Mouse (Mus musculus) megakaryocyte-erythroid progenitor cell, adult 5-6 weeks (primary cell): ENCODE measurements at regions not wholly inside any gene's neighbourhood (a gene's known extent, or its start where the extent isn't known, plus 50 kb on each side); places are given as distances from the start of the nearest gene placed in this dataset.
"Not testable (repeated sequence)": the region's sequence is repeated elsewhere in the genome, so short reads cannot be mapped to it uniquely, and the experiment has no call there.

Experiments
- ATAC-seq: replicated peaks from 2 replicates; pipeline ENCODE4 v1.8.0; 2016; ENCODE audit warnings: mild to moderate bottlenecking, inconsistent platforms; ENCODE audit not compliant: severe bottlenecking, poor library complexity, low FRiP score, low TSS enrichment

DNA sequence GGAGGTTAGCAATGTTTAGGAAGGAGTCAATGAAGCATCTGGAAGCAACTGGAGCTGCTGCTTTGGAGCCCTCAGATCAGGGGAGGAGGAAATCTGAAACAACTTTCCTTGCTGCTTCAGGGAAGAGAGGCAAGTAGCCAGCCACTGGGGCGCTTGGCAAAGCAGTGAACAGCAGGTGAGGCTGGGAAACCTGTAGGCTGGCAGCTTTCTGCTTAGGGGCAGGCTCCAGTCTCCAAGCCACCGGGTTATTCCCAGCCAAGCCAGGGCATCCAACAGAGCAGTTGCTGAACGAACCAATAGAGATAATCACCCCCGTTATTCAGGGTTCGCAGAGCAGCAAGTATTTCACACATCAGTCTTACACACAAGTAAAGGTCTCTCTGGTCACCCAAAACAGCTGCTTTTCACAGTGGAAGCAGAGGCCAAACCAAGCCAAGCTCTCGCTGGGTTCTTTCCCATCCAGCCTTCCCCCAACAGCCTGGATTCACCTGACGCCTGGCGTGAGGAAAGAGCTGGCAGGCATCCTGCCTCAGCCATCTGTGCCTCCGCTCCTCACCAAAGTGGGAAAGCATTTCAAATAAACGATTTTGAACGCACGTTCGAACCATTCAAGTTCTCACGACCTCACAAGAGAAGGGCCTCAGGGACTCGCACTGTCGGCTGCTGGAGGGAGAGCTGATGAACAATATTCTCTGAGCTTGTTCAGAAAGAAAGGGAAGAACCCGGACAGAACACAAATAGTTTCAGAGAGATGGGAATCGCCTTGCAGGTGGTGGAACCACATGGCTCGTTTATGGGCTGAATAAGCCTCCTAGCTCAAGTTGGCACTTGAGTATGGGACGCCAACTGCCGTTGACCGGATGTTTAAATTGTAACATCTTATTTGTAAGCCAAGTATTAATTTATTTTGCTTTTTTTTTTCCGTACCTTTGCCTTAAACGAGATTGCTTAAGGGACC lies 454.8 kb upstream of the Jmjd1c start:
- ATAC-seq, result no peak

DNA sequence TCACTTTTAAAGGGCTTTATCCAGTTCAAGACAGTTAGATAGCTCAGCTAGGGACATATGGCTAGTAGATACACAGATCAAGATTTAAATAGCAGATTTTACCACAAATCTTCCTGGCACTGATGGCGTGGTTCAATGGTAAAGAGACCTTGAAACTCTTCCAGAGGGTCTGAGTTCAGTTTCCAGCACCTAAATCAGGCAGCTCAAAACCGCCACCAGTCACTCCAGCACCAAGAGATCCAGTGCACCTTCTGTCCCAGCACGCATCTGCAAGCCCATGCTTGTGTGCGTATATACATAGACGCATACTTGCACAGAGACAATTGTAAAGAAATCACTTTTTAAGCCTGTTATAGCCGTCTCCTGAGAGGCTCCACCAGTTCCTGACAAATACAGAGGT lies 454.0 kb upstream of the Jmjd1c start:
- ATAC-seq, result no peak

DNA sequence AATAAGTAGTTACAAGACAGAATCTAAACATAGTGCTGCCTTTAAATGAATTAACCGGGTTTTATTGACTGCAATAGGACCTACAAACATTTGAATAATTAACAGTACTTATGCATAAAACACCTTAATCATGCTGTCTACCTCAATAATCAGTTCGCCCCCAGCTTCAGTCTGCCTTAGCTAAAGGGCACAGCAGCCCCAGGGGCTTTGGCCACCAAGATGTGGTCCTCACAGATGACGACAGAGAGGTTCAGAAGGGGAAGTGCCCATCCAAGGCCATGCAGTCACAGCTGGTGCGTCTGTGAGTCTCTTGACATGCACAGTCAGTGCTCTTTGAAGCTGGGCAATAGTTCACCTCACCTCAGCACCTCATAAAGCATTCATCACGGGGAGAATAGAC lies 452.8 kb upstream of the Jmjd1c start:
- no peak for ATAC-seq

DNA sequence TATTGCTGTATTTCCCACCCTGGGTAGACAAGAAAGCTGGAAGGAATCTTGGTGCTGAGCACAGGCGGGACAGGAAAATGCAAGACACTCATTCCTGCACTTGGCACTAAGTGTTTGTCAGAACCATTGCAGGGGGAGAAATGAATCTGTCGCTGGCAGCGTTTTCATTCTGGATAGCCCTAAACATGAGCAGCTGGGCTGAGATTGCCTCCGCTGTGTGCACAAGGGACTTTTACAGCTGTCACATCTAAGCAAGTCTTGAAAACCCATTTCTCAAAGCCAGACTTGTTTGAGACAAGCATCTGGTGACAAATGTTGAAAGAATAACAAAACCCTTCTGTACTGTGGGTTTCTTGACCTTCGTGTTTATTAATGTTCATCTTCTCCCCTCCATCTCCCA lies 438.4 kb upstream of the Jmjd1c start:
- no peak for ATAC-seq

DNA sequence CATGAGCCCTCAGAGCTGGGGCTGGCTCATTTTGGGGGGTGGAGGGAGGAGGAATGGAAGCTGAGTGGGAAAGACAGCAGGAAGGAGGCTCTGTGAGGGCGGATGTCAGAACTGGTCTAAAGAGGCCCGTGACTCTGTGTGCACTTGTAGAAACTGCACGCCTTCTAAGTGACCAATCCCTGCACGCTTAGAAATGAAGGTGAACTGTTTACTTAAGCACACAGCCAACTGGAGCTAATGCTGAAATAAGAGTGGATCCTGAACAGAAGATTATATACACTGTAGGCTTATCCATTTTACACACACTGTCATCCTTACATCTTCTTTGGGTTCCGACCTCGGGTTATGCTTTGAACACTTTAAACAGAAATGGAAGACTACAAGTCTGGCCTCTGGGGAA lies 412.8 kb upstream of the Jmjd1c start:
- no peak for ATAC-seq

DNA sequence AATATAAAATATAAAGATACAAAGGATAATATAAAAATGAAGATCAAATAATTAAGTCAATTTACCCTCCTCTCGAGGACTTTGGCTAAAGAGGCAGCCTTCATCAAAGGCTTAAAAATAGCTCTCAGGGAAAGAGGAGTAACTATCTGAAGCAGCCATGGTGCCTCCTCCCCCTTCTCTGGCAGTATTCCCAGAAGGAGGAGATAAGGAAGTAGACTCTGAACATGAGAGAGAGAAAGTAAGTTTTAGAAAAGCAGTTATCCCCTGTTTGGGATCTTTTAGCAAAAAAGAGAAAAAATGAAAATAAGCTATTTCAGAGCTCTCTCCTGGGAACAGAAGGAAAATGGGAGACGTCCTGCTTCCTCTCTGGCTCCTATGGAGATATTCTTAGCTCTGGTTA lies 406.7 kb upstream of the Jmjd1c start:
- not testable (repeated sequence) for ATAC-seq

DNA sequence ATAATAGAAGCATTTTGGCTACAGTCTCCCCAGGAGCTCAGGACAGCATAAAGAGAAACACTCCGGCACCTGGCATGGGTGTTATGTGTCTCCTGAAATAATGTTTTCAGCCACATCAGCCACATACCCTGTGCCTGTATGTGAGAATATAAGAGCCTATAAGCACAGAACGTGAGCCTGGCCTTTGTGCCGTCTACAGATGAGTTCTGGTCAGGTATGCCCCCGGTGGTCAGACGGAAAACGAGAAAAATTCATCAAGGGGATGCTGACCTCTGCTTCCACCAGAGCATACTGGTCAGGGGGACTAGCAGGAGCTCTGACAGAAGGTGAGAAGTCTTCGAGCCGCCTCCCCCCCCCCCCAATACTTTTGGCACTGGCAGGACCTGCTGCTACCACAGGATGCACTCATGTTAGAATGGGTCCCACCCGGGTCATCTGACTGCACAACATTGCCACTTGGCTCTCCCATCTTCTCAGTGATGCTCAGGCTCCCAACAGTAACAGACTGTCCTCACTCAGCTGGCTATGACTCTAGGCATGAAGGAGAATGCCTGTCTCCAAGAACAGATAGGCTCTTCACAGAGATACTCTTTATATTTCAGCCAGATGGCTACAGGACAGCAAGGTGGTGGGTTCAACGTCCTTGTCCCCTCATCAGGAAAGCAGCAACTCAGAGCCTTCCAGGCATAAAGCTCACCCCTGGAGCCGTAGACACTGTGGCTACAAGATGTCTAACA lies 401.2 kb upstream of the Jmjd1c start:
- ATAC-seq, result no peak

DNA sequence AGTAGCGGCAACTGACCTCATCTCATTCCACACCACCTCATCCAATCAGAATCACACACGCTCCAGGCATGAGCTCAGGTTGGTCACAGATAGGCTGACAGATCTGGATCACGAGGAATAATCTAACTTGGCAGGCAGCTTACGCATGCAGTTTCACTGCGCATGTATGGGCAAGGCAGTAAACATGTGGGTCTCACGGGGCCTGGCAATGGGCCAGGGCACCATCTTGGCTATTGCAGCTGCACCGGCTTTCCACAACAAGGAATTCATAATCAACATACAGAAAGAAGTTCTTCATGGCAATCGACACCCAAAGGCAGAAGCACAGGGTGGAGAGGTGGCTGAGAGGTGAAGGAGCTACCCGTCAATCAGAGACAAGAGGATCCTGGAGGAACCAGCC lies 381.0 kb upstream of the Jmjd1c start:
- not testable (repeated sequence) for ATAC-seq

DNA sequence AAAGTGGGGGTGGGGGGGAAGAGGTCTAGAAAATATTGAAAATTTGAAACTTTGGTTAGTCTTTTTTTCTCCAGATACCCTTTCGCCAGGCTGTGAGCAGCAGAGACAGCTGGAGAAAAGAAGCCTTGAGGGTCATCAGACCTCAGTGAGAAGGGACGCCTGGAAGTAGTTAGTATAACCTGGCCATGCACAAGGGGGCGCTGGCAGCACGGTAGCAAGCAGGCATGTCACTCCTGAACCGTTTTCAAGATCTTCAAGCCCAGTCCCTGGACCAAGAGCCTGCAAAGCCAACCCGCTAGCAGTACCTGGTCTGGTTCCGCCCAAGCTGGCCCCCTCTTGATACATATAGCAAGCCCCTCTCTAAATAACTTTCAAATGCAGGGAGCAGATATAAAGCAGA lies 378.0 kb upstream of the Jmjd1c start:
- ATAC-seq, result no peak

DNA sequence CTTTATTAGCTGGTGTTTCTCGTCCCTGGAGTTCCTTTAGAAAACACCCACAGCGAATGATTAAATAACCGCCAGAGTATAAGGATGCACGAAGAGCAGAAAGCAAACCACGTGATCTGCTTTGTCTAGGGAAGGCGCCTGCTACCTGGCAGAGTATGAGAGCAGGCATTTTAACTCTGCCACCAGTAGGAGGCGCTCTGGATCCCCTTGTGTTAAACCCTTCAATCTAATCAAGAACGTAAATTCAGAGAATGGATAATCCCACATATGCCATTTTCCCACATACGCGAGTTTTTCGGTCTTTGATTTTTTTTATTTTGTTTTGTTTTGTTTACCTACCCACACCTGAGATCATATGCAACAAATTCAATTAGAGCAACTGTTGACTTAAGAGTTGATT lies 376.1 kb upstream of the Jmjd1c start:
- ATAC-seq, result no peak

DNA sequence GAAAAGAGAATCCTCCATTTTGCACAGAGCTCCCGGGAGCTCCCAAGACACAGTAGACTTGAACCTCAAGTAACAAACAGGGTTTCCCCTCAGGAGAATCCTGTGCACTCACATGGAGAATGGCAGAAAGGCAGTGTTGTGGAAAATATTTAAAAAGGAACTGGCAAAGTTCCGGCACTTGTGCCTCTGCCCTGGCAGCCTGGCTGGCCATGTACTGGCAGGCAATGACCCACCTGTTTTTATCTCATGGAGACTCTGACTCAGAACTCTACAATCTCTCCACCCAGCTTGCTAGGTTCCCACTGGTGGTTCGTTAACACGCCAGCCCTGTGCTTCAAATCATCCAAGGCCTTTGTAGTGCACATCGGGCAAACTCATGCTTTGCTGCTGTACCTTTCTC lies 362.3 kb upstream of the Jmjd1c start:
- no peak for ATAC-seq

DNA sequence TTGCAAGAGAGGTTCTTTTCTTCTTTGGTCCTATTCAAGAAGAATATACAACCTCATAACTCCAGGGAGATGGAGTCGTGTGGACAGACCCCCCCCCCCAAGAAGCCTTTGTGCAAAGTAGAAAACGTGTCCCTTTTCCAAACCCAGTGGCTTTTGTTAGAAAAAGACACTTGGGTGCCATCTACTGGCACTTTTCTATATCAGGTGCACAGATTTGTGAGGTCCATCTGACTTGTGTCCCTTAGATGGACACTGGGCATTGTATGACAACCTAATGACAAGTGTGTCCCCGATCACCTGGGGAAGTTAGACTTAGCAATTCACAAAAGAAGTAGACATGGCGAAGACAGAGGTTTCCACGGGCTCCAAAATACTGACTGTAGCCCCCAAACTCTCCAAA lies 361.1 kb upstream of the Jmjd1c start:
- no peak for ATAC-seq

DNA sequence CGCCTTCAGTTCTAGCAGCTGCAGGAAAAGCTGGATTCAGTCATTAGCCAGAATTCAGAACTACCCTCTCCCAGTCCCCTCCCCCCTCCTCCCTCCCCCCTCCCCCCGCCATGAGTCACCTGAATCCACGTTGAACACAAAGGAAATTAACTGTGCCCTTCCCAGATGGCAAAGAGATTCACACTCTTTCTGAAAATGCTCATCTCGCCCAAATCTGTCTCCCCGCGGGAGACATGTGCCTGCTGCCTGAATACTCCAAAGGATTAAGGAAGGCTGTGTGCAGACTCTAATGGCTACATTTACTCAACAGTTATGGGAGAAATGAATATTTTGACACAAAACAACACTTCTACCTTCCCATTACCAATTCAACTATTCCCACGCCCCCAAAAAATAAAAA lies 356.9 kb upstream of the Jmjd1c start:
- no peak for ATAC-seq

DNA sequence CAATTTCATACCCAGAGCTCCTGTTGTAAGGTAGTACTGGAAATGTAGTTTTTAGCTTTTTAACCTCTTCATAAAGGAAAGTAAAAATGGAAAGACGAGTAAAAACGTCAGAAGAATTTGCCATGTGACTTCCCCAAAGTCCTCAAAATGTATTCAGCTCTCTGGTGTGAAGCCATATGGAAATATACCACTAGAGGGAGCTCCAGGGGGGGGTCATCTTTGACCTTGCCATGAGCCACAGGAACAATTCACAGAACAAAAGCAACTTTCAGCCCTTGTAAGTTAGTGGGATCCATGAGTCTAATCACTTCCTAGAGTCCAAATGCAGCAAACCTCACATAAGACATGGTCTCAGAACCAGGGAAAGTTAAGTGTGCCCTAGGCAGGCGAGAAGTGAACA lies 354.1 kb upstream of the Jmjd1c start:
- no peak for ATAC-seq

DNA sequence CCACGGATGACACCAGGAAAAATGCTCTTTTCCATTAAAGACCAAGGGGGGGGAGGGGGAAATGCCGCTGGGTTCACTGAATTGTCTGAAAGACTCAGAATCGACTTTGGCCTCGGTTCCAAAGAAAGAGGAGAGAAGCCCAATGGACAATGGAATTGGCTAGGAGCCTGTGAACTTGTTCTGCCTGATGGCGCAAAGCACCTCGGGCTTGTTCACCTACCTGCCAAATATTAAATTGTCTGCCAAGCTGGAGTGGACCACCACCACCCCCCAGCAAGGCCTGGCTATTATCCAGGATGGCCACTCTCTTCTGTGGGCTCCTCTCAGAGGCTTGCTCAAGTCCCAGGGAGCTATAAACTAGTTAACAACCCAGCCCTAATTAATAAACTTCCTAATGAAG lies 352.7 kb upstream of the Jmjd1c start:
- ATAC-seq, result no peak

DNA sequence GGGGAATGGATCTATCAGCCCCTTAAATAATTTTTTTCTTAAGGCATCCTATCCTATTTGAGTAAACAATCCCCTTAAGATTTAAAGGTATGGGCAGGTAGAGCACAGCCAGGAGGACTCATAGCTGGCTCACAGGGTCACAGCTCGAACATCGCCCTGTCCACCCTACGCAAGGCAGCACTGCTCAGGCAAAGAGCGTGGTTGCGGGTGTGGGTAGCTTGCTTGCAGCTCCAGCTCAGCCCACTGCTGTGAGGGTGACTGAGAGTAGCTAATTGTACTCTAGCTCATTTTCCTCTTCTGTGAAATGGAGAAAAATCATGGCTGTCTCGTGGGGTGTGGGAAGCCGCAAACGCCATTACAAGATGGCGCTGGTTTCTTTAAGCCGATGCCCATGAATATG lies 350.1 kb upstream of the Jmjd1c start:
- ATAC-seq, result no peak

DNA sequence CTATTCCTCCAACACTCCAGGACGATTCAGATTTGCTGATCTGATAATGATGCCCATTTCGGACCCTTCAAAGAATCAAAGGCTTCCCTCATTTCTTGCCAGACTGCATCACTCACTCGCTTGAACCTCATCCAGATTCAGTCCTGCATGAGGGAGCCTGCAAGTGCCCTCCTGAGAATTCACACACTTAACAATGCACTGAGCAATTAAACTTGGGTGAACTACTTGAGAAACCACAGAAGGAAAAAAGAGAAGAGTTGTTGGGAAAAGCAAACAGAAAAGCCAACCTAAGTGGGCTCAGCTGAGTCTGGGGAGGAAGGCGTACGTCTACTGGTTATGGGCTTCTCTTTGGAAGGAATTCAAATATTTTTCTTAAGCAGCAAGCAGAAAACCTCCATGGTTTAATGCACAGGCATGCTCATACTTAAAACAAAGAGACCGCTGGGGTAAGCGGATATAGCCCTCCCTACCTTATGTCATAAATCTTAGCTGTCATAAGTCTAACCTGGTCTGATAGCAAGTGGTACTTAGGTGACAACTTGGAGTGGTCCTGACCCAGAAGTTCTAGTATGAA lies 343.6 kb upstream of the Jmjd1c start:
- no peak for ATAC-seq

DNA sequence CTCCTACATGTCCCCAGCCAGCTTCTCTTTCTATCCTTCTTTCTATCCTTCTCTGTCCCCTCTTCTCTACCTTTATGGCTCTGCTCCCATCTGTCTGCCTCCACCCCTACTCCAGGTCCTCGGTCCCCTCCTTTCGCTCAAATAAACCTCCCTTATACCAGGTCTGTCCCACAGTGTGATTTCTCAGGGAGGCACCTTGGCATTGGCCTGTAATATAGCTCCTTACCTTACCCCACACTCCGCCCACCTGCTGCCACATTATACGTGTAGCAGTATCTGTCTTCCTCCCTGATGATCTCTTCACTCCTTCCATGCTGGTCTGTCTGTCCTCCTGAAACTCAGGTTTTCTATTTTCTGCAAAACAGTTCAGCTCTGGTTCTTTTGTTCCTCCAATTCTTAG lies 339.1 kb upstream of the Jmjd1c start:
- ATAC-seq, result no peak

DNA sequence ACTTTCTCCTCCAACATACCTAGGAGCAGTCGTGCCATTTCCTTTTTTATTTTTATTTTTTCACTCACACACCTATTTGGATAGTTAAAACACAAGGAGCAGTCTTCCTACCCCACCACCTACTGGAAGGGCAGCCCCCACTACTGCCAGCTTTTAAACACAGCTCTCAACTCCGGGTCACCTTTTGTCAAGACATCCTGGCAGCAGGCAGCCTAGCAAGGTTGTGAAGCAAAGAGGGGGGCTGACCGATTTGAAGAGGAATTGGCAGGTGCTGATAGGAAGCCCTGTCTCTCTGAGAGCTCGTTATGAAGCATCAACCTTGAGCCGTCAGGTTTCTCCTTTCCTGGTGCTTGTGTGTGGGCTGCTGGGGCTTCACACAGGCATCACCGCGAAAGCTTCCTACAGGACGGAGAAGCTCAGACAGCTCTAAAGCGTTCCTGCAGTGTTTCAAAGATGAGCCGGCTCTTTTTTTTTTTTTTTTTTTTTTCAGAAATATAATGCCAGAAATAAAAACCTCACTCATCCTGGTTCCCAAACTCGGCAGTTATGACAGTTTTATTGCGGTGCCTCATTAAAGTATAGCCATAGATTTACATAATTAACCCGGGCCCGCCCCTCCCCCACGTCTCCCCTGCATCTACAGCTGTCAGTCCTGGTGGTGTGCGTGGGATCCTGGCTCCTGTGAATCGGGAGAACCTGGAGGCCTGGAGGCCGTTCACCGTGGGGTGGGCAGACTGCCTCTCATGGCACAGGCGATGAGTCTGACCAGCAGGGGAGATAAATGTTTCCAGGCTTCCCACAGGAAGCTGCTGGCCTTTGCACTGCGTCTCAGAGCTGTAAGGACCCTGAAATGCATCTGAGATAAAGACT lies 325.5 kb upstream of the Jmjd1c start:
- no peak for ATAC-seq
